Comparison of ENCODE assay signal across 10 mouse cellular contexts in the genomic region with DNA sequence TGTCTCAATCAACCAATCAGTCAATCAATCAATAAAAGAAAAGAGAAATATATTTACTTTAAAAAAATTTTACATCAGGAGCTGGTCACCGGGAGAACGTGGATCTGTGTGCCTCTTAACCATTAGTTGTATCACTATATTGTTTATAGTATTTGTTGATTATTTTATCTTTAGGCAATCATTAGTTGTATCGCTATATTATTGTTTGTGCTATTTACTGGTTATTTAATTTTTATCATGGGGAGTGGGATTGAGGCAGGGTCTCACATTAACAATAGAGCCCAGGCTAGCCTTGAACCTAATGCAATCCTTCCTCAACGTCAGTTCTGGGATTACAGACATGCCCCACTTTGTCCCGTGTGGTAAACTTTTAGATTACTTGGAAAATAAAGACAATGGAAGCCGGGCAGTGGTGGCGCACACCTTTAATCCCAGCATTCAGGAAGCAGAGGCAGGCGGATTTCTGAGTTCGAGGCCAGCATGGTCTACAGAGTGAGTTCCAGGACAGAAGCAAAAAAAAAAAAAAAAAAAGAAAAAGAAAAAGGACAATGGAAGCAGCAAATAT. TPM values are rescaled to one million over a fixed set of nuclear protein-coding genes. Genes with fewer than 3 reads are reported as not detected.
A peak's percentile ranks its signal among the peaks of the same experiment; 100 is the strongest.
DNase-seq lines count a peak whose midpoint lies in the region; ATAC-seq and TF ChIP-seq lines count a peak whose summit lies in the region.
"Had no signal": no experiment of that assay in that cellular context is flagged by ENCODE, and none has a peak within 500 bp of the region (broad histone marks: within the 10 kb centered on the region; RNA-seq: fewer than 3 reads in every experiment).

No protein-coding gene starts in this region.

- peak overlapping the region; percentile 33; the same call in 1 of the 2 replicates for H3K4me3 ChIP-seq in kidney, embryonic 14.5 days (ENCODE audit: low read length)
- peak overlapping the region; percentile 100 for H3K4me3 ChIP-seq in embryonic facial prominence, embryonic 10.5 days
- peak overlapping the region; percentile 26 for H3K4me3 ChIP-seq in intestine, embryonic 14.5 days (ENCODE audit: low read depth, low read length)
- peak overlapping the region; percentile 24 for H3K4me3 ChIP-seq in midbrain, postnatal 0 days (ENCODE audit: low read depth, low read length)

- peak overlapping the region; percentile 59; the same call in 1 of the 2 replicates for H3K27ac ChIP-seq in kidney, embryonic 14.5 days (ENCODE audit: low read depth, low read length)
- H3K27ac ChIP-seq in embryonic facial prominence, embryonic 10.5 days (replicated peaks), result peak overlapping the region; percentile 90
- peak overlapping the region; percentile 86 for H3K27ac ChIP-seq in intestine, embryonic 14.5 days (ENCODE audit: low read depth)
- peak overlapping the region; percentile 87 for H3K27ac ChIP-seq in midbrain, postnatal 0 days (ENCODE audit: low read depth, low read length)

- no peaks in the 10 kb centered on the region for H3K27me3 ChIP-seq in kidney, embryonic 14.5 days (ENCODE audit: control insufficient read depth, insufficient read depth, low read length)
- H3K27me3 ChIP-seq in embryonic facial prominence, embryonic 10.5 days (replicated peaks; ENCODE audit: low read depth, poor library complexity, severe bottlenecking), result no peaks in the 10 kb centered on the region
- H3K27me3 ChIP-seq in intestine, embryonic 14.5 days (replicated peaks; ENCODE audit: control insufficient read depth, insufficient read depth, low read length), result no peaks in the 10 kb centered on the region
- H3K27me3 ChIP-seq in midbrain, postnatal 0 days (ENCODE audit: insufficient read depth, low read length), result no peaks in the 10 kb centered on the region

- H3K9ac ChIP-seq in kidney, embryonic 14.5 days (ENCODE audit: low read depth, low read length), result peak overlapping the region; percentile 55; the same call in 1 of the 2 replicates
- H3K9ac ChIP-seq in intestine, embryonic 14.5 days (ENCODE audit: low read length), result peak overlapping the region; percentile 58
- peak overlapping the region; percentile 37 for H3K9ac ChIP-seq in midbrain, postnatal 0 days (replicated peaks; ENCODE audit: low read length, poor library complexity, severe bottlenecking)

- no peak for TF ChIP-seq CTCF in midbrain, postnatal 0 days (IDR thresholded peaks at IDR 0.05)

- H3K36me3 ChIP-seq in kidney, embryonic 14.5 days (ENCODE audit: control insufficient read depth, insufficient read depth, low read length), result peaks cover 23% of the 10 kb centered on the region
- H3K36me3 ChIP-seq in embryonic facial prominence, embryonic 10.5 days (replicated peaks), result peaks cover 29% of the 10 kb centered on the region
- peaks cover 24% of the 10 kb centered on the region for H3K36me3 ChIP-seq in intestine, embryonic 14.5 days (ENCODE audit: control insufficient read depth, insufficient read depth, low read length)
- peaks cover 3% of the 10 kb centered on the region; the same call in 1 of the 2 replicates for H3K36me3 ChIP-seq in midbrain, postnatal 0 days (ENCODE audit: insufficient read depth, low read length)

- no peak for DNase-seq in kidney, postnatal 36 days
- no peak for DNase-seq in embryonic facial prominence, embryonic 10.5 days (ENCODE audit: low spot score)
- DNase-seq in intestine, embryonic 14.5 days (ENCODE audit: low spot score), result no peak
- DNase-seq in midbrain, postnatal 0 days (ENCODE audit: low spot score), result no peak
- DNase-seq in layer of hippocampus, adult 9-10 months (ENCODE audit: low spot score), result no peak
- no peak for DNase-seq in cerebellum, adult 18-20 months
- no peak for DNase-seq in gastrocnemius, postnatal 4 days (ENCODE audit: low spot score in 2 of 2)

- H3K9me3 ChIP-seq in kidney, embryonic 14.5 days (ENCODE audit: control insufficient read depth, low read length), result no peaks in the 10 kb centered on the region
- no peaks in the 10 kb centered on the region for H3K9me3 ChIP-seq in embryonic facial prominence, embryonic 10.5 days
- no peaks in the 10 kb centered on the region for H3K9me3 ChIP-seq in intestine, embryonic 14.5 days (ENCODE audit: control insufficient read depth, low read length)
- H3K9me3 ChIP-seq in midbrain, postnatal 0 days (ENCODE audit: low read length), result no peaks in the 10 kb centered on the region
- H3K9me3 ChIP-seq: G1E had no signal

- 86% methylated on average over 9 of the region's 9 CpGs for WGBS in kidney, embryonic 14.5 days
- WGBS in embryonic facial prominence, embryonic 10.5 days, result 84% methylated on average over 9 of the region's 9 CpGs
- WGBS in intestine, embryonic 14.5 days, result 80% methylated on average over 9 of the region's 9 CpGs
- WGBS in midbrain, postnatal 0 days, result 80% methylated on average over 9 of the region's 9 CpGs

- H3K4me1 ChIP-seq in kidney, embryonic 14.5 days (ENCODE audit: control insufficient read depth, insufficient read depth, low read length), result peaks cover 4% of the 10 kb centered on the region; the same call in 1 of the 2 replicates
- H3K4me1 ChIP-seq in embryonic facial prominence, embryonic 10.5 days, result peaks cover 31% of the 10 kb centered on the region
- peaks cover 6% of the 10 kb centered on the region; the same call in 1 of the 2 replicates for H3K4me1 ChIP-seq in intestine, embryonic 14.5 days (replicated peaks; ENCODE audit: control insufficient read depth, insufficient read depth, low read length)
- H3K4me1 ChIP-seq in midbrain, postnatal 0 days (ENCODE audit: insufficient read depth, low read length), result no peaks in the 10 kb centered on the region

- H3K4me2 ChIP-seq in kidney, embryonic 14.5 days (replicated peaks; ENCODE audit: low read depth, low read length), result peak overlapping the region; percentile 56
- peak overlapping the region; percentile 62 for H3K4me2 ChIP-seq in intestine, embryonic 14.5 days (ENCODE audit: low read length)
- peak overlapping the region; percentile 51 for H3K4me2 ChIP-seq in midbrain, postnatal 0 days (ENCODE audit: low read depth, low read length, poor library complexity, severe bottlenecking)

- no peak for ATAC-seq in kidney, embryonic 14.5 days (ENCODE audit: low FRiP score, low TSS enrichment)
- ATAC-seq in intestine, embryonic 14.5 days (replicated peaks; ENCODE audit: low FRiP score, low TSS enrichment, low read depth), result no peak
- no peak for ATAC-seq in midbrain, postnatal 0 days (ENCODE audit: low FRiP score)

RNA-seq across cellular contexts. Expression of gene Kpna2, which starts 0.7 kb away (rescaled TPM):
- 403 and 460 TPM in 2 replicates for polyA plus RNA-seq in kidney, embryonic 14.5 days (2014; fragmentation: Nextera tagmentation; extraction: Ambion mirVana)
- 631 and 685 TPM in 2 replicates for polyA plus RNA-seq in embryonic facial prominence, embryonic 10.5 days (2016; fragmentation: Nextera tagmentation; extraction: Ambion mirVana)
- 416 and 452 TPM in 2 replicates for polyA plus RNA-seq in intestine, embryonic 14.5 days (2014; fragmentation: Nextera tagmentation; extraction: Ambion mirVana)
- 73.1 and 82.8 TPM in 2 replicates for total RNA-seq in midbrain, postnatal 0 days (2014; rRNA removed)
- polyA plus RNA-seq in midbrain, postnatal 0 days (2015; fragmentation: Nextera tagmentation; extraction: Ambion mirVana), result 92.7 TPM in 2 replicates
- 10 to 100 TPM; 42.4 to 47.1 TPM for total RNA-seq in gastrocnemius, postnatal 4 days (2021)

RNA-seq across cellular contexts. Expression of gene 1810010H24Rik, which starts 25.4 kb away (rescaled TPM):
- polyA plus RNA-seq in kidney, embryonic 14.5 days (2014; fragmentation: Nextera tagmentation; extraction: Ambion mirVana), result 3.1 and 3.4 TPM in 2 replicates
- 0.98 and 2.1 TPM in 2 replicates for polyA plus RNA-seq in embryonic facial prominence, embryonic 10.5 days (2016; fragmentation: Nextera tagmentation; extraction: Ambion mirVana)
- 1.8 and 2.9 TPM in 2 replicates for polyA plus RNA-seq in intestine, embryonic 14.5 days (2014; fragmentation: Nextera tagmentation; extraction: Ambion mirVana)
- total RNA-seq in midbrain, postnatal 0 days (2014; rRNA removed), result 11.0 and 15.6 TPM in 2 replicates
- 10.9 and 11.5 TPM in 2 replicates for polyA plus RNA-seq in midbrain, postnatal 0 days (2015; fragmentation: Nextera tagmentation; extraction: Ambion mirVana)
- 1 to 10 TPM; 3.2 to 4.5 TPM for total RNA-seq in gastrocnemius, postnatal 4 days (2021)
- total RNA-seq: megakaryocyte progenitor cell, adult 5-6 weeks had no signal

Comparison
In these comparisons a context has a peak if more than half of its experiments do, and no peak if none do; other contexts are left out.
1. H3K4me3 ChIP-seq: peak in every context shown above with its lines; median percentile 100 in embryonic facial prominence, embryonic 10.5 days; 33 in kidney, embryonic 14.5 days; 26 in intestine, embryonic 14.5 days; 24 in midbrain, postnatal 0 days.